Mouse (Mus musculus) neural tube, embryonic 10.5 days (tissue): ENCODE results near the gene Dynlt1c.
"Not testable (repeated sequence)": the region's sequence is repeated elsewhere in the genome, so short reads cannot be mapped to it uniquely, and the experiment has no call there.

ENCODE experiments used
- DNase-seq: peaks from one replicate; pipeline ENCODE4 v3.0.0-alpha.2; 2017; ENCODE audit warnings: low spot score; ENCODE audit errors: extremely low spot score

Gene Dynlt1c

GRCm38 (mm10) chr17:6601204-6601911 is at the start of gene Dynlt1c:
Gene Dynlt1c (plus strand): TSS chr17:6601671.
- peak; percentile 75 for DNase-seq

GRCm38 (mm10) chr17:6553798-6554197 is 47.7 kb upstream of the Dynlt1c start:
- DNase-seq: not testable (repeated sequence)

DNA sequence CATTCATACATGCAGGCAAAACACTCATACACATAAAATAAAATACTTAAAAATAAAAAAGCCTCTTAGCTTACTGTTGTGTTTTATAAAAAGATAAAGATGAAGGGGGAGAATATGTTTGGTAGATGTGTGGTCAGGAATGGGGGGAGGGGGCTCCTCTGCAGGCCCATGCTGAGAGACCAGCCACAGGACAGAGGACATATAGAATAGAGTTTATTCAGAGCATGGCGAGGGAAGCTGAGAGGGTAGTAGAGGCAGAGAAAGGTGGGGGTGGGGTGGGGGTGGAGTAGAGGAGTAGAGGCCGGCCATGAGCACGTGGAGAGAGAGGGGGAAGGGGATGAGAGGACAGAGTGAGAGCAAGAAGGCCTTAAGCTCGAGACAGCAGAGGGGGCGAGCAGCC is 47.2 kb upstream of the Dynlt1c start:
- DNase-seq: not testable (repeated sequence)

DNA sequence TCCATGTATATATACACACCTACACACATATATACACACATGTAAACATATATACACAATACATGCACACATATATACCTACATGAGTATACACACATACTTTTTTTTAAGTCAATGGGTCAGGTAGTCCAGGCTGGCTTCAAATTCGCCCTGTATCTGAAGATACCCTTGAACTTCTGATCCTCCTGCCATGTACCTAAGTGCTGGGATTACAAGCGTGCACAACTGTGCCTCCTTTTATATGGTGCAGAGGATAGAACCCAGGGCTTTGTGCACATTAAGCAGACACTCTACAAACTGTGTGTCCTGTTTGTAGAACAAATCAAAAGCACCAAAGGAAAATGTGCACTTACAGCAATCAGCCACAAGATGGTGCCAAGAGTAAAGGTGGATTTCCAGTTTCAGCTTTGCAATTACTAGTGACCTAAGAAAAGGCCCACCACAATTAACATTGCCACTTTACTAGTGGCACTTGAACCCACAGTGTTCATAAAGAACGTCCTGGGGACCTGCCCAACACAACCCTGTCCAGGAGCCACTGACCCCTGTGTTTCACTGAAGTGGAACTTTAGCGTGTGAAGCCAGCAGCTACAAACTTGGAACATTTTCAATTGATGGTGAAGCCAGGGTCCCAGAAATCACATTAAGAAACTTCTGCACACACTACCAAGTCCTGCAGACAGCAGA is 41.9 kb upstream of the Dynlt1c start:
- DNase-seq: not testable (repeated sequence)

DNA sequence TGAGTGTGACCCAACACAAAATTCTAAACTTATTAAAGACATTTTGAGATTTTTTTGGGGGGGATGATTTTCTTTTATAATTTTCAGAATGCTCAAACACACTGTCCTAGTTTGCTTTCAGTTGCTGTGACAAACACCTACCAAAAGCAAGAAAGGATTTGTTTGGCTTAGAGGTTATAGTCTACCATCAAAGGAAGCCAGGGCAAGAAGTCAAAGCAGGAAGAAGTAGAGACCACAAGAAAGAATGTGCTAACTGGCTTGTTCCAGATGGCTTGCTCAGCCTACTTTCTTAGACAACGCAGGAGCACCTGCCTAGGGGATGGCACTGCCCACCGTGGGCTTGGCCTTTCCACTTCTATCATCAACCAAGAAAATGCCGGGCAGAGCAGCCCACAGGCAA is 36.6 kb upstream of the Dynlt1c start:
- DNase-seq: not testable (repeated sequence)

- not testable (repeated sequence) for DNase-seq
Observed at GRCm38 (mm10) chr17:6567908-6568307, 33.6 kb upstream of the Dynlt1c start.

- not testable (repeated sequence) for DNase-seq
Observed at GRCm38 (mm10) chr17:6571296-6571695, 30.2 kb upstream of the Dynlt1c start.

- not testable (repeated sequence) for DNase-seq
Observed at GRCm38 (mm10) chr17:6572202-6572601, 29.3 kb upstream of the Dynlt1c start.

GRCm38 (mm10) chr17:6575376-6575775 is 26.1 kb upstream of the Dynlt1c start:
- not testable (repeated sequence) for DNase-seq

GRCm38 (mm10) chr17:6588672-6589071 is 12.8 kb upstream of the Dynlt1c start:
- not testable (repeated sequence) for DNase-seq

GRCm38 (mm10) chr17:6592109-6592508 is 9.4 kb upstream of the Dynlt1c start:
- not testable (repeated sequence) for DNase-seq

DNA sequence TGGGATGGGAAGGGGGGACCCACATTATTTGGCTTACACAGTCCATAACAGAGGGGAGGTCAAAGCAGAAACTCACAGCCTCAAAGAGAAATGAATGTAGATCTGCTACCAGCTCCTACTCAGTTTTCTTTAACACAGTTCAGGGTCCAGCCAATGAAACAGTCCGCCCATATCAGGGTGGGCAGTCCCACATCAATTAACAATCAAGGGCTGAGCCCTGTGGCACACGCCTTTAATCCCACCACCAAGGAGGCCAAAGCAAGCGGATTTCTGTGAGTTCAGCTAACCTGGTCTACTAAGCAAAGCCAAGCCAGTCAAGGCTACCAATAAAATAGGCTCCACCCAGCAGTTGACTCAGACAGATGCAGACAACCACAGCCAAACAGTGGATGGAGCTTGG is 7.6 kb upstream of the Dynlt1c start:
- DNase-seq: not testable (repeated sequence)

- not testable (repeated sequence) for DNase-seq
Observed at GRCm38 (mm10) chr17:6595776-6596497, 5.5 kb upstream of the Dynlt1c start.

- not testable (repeated sequence) for DNase-seq
Observed at GRCm38 (mm10) chr17:6598356-6598755, 3.1 kb upstream of the Dynlt1c start.

GRCm38 (mm10) chr17:6600216-6600911 is 1.1 kb upstream of the Dynlt1c start:
- DNase-seq: not testable (repeated sequence)

GRCm38 (mm10) chr17:6602205-6602604 is 734 bp downstream of the Dynlt1c start:
- not testable (repeated sequence) for DNase-seq

DNA sequence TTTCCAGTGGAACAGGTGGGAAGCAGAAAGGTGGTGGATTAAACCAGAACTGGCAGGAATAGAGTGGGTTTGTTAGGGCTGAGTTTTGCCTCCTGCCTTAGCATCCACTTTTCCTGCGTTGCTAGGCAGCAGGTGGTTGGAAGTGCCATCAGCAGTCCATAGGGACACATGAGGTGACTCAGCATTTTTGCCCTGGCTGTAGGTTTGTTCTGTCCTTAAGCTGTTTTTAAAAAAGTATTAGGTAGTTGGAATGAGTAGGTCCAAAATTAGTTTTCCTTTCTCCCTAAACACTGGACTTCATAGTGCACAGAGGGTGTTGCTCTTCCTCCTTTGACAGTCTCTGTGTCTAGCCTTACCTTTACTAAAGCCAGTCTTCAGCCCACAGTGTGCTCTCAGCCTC is 3.9 kb downstream of the Dynlt1c start:
- DNase-seq: not testable (repeated sequence)

GRCm38 (mm10) chr17:6613524-6613923 is 12.1 kb downstream of the Dynlt1c start:
- not testable (repeated sequence) for DNase-seq

- not testable (repeated sequence) for DNase-seq
Observed at GRCm38 (mm10) chr17:6614316-6614715, 12.8 kb downstream of the Dynlt1c start.

- not testable (repeated sequence) for DNase-seq
Observed at GRCm38 (mm10) chr17:6616731-6617130, 15.3 kb downstream of the Dynlt1c start.

DNA sequence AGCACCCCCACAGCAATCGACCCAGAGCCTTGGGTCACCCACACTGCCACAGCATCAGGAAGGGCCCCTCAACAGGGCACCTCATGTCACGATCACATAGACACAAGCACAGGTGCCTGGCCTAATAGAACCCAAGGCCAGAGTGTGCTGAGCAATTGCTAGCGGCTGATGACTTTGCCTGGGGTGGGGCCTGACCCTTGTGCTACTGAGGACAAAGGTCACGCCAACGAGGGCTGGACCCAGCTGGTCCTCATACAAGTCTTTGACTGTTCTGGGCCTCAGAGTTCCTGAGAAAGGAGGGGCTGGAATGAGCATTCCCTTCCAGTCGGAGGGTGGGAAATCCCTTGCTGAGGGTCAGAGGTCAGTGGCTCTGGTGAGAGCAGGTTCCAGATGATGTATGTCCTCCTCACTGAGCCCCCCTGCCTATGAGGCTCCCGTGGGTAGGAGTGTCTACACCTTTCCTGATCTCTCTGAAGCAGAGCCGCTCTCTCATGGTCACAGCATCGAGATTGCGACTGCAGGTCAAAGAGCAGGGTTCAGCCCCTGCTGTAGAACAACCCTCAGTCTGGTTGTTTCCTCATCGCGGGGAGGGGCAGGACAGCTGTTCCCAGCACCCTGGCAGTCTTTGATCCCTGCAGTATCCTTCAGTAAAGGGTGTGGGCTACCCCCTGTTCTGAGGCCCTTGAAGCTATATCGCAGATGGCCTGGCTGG is 16.4 kb downstream of the Dynlt1c start:
- not testable (repeated sequence) for DNase-seq
